Mouse (Mus musculus) CD8-positive naive resting alpha-beta T cell, adult 2 months (primary cell): ENCODE results near the gene Zfp277.

Experiments used
- DNase-seq, 2 experiments: peaks; one replicate each; pipeline ENCODE4 v3.0.0; 2022; ENCODE audit warnings: low read depth in 2 of 2, low spot score in 2 of 2

Zfp277 gene

DNA sequence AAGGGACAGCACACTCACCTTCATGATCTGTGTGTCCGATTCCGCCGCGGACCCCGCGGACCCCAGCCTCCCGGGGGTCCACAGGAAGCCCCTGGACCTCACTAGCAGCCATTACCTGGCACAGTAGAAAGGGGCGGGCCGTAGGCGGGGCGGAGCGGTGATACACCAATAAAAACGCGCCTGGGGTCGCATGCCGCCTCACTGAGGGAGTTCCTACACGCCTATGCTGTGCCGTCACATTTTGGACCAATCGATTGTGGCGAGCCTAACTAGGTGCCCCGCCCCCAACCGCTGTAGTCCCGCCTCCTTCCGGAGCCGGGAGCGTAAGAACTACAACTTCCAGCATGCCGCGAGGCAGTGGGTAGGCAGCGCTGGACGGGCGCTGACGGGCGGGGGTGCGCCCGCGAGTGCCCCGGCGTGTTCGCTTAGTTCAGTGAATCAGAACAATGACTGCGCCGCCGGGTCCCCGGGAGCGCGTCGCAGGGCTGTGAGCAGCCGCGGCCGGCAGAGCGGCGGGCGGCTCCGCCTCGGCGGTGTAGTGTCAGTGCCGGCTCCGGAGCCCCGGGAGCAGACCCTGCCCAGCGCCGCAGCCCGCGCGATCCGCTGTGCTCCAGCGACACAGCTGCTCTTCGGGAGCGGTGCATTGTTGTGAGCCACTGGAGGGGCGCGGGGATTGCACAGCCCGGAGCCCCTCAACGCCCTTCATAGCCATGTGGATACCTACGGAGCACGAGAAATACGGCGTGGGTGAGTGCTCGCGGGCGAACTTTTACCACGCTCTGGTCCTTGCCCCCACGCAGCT, at the start of gene Zfp277, which contains the start of gene Dock4:
Gene Zfp277 (minus strand): TSS at position 255 of the 802 bp plus-strand sequence.
Gene Dock4 (plus strand): TSS at position 305 of the 802 bp plus-strand sequence.
- peak; percentile 98 to 99 for DNase-seq

DNA sequence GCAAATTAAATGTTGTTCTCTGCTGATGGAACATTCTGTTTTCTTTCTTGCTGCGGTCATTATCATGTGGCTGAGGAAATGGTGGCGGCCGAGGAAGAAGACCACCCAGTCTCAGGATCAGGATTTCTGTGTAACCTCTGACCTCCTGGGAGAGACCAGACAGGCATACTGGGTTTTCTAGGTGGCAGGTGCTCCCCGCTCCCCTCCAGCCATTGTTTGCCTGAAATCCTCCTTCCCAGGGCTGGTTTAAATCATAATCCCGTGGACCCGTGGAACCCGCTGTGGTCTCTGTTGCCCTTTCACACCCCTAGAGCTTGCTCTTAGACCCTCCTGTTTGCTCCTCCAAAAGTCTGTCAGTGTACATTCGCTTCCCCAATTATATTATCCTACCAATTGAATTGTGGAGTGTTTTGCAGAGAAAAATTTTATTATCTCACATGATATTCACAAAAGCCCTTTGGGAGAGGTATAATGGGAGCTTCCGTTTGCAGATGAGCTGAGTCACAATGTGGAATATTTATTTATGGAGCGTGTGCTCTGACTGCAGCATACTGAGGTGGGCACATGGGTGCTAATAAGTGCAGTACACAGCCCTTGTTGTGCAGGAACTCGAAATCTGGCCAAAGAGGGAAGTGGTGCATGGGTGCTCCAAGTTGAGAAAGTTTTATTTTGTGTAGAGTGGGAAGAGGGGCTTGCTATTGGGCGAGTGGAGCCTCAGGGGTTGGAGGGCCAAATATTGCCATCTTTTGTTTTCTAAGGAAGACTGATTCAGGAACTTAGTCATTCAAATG, 40.5 kb upstream of the Zfp277 start:
- no peak for DNase-seq

DNA sequence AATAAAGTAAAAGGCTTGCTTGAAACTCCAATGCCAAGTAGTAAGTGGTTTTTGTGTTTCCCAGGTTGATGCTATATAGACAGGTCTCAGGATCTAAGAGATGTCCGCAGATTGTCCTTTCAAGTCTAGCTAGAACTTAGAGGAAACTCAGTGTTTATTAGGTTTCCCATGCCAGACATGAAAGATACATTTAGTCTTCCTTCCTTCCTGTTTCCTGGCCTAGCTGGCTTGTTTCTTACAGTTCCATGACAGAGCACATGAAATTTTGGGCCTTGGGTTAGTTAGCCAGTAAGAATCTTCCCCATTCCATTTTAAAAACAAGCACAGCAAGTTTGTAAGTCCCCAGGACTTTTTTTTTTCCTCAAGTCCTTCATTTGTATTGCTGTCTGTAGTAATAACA, 39.5 kb upstream of the Zfp277 start:
- DNase-seq = no peak

DNA sequence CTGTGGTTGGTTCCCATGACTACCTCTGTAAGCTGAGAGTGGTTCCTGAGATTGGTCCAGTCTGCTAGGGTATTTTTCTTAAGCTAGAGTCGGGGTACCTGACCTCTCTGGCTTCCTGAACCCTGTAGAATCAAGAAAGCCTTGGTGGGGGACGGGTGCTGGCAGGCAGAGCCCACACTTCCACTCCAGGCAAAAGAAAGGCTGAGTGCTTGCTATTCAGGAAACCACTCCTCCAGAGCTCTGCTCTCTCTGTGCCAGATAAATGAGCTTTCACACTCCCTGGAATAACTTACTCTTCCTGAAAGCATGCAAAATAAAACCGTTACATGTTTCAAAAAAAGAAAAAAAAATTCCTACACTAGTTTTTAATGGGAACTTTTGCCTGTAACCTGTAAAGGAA, 38.5 kb upstream of the Zfp277 start:
- no peak for DNase-seq

GRCm38 (mm10) chr12:40477621-40478452, 32.1 kb upstream of the Zfp277 start:
- DNase-seq = no peak

DNA sequence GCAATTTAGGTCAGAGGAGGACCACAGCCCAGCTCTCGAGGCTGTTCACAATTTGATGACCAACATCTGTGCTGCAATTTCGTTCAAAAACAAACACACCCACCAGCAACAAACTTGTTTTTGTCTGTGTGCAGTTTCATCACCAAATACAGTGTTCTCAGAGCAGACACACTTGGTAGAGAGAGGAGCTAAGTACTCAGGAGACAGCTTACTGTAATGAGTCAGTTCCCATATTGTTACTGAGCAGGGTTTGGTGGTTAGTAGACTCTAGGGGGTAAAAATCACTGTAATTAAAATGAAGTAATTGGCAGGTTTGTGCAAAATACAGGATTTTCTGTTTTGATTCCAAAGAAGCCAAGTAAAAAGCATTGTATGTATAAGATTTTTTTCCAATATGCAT, 28.0 kb upstream of the Zfp277 start:
- DNase-seq = no peak

DNA sequence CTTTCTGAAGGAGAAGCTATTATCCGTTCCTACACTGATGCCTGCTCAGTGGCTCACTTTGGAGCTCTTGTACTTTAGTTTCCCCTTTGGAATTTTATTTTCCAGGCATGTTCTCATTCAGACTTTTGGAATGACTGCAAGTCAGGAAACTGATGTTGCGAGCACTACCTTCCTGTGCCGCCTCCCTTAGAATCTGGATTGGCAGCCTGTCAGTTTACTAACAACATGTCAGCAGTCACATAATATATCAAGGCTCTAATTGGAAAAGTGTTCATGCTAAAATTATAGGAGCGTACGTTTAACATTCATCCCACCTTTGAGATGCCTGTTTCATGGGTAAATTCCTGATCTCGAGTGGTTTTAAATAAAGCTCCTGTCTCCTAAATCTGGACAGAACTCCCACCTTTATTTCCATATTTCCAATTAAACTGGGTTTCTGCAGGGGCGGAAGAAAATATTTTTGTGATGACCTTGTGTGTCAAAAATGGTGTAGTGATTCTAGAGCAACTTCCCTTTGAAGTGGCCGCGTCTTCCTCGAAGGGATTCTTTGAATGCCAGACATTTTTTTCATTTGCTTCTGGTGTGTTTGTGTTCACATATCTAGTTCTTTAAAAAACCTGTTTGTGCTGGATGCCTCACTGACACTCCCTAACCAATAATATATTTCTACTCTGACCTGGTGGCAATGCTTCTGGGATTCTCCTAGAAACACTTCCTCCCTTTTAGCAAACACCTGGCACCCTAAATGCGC, 26.1 kb upstream of the Zfp277 start:
- DNase-seq = no peak

GRCm38 (mm10) chr12:40469009-40469408, 23.3 kb upstream of the Zfp277 start:
- DNase-seq = no peak

DNA sequence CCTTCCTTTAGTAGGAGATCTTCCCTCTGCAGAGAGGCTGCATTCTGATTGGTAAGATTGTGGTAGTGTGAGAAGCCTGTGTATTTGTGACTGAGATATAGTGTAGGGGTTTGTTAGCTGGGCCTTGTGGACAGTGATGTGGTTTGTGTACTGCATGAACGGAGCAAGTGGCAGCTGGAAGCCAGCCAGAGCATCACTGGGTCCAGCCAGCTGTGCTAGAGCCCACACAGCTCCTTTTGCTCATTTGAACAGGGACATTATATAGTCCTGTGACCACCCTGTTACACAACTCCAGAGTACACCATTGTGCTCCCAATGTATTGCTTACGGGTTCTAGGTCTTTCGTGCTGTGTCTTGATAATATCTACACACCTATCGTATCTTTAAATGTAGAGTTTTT, 22.5 kb upstream of the Zfp277 start:
- DNase-seq = no peak

DNA sequence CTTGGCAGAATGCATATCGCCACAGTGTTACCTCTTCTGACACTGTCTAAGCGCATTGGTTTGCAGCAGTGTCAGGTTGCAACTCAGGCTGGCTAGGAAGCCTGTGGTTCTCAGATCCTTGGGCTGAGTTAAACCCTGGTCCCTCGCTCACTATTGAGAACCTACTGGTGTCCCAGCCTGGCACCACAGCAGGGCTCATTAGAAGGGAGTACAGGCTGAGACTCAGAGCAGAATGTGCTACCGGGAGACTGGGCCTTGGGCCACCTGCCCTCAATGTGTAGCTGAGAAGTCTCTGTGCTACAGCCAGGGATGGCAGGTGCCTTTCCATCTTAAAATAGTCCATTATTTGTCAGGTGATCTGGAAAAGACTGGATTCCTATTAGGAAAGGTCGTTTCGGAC, 18.6 kb upstream of the Zfp277 start:
- DNase-seq = no peak

GRCm38 (mm10) chr12:40463828-40464227, 18.1 kb upstream of the Zfp277 start:
- no peak for DNase-seq

DNA sequence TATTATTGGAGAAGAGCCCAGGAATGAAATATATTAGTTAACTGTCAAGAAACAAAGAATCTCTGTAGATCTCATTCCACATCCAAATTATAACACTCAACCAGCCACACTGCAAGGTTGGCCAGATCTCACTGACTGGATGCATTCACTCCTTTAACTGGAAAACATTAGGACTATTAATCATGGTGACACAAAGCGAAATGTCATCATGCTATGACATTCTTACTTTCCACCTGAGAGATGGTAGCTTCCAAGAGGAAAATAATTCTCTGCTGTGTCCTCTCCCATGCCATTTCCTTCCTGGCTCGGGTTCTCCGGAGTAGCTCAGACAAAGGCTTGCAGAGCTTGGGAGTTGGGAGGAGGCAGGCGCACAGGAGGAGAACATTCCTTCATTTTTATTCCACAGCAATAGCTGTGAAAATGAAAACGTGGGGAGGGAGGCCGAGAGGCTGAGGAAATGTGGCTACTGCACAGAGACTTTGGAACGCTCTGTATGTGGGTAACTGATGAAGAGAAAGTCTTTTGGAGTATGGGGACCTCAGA, 17.1 kb upstream of the Zfp277 start:
- DNase-seq = no peak

- DNase-seq = no peak
Observed at GRCm38 (mm10) chr12:40459673-40460265, 14.1 kb upstream of the Zfp277 start.

- no peak for DNase-seq
Observed at GRCm38 (mm10) chr12:40458977-40459376, 13.3 kb upstream of the Zfp277 start.

GRCm38 (mm10) chr12:40456517-40456916, 10.8 kb upstream of the Zfp277 start:
- no peak for DNase-seq

DNA sequence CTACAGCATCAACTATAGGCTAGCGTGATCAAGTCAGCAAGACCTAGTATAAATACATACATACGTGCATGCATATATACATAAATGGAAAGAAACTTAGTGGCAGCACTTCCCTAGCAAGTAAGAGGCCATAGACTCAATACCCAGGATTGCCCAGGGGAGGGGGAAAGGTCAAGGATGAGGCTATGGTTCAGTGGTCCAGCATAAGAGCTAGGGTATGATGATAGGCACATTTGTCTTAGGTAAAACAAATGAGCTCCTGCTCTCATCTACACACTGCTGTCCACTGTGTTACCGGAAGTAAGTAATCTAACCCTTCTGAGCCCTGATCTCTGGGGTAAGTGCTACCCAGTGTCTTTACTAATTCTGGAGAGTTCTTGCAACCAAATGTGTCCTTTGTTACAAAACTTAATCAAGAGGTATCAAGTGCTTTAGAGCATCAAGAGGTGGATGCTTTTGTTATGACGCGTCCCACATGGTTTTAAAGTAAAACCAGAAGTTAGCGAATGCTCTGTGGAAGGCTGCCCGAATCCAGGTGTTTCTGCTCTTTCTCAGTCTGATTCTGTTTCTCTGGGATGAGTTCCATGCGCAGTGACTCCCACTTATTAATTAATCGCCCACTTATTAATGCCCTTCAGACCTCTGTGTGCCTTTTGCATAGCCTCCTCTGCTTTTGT, 3.6 kb upstream of the Zfp277 start:
- no peak for DNase-seq

DNA sequence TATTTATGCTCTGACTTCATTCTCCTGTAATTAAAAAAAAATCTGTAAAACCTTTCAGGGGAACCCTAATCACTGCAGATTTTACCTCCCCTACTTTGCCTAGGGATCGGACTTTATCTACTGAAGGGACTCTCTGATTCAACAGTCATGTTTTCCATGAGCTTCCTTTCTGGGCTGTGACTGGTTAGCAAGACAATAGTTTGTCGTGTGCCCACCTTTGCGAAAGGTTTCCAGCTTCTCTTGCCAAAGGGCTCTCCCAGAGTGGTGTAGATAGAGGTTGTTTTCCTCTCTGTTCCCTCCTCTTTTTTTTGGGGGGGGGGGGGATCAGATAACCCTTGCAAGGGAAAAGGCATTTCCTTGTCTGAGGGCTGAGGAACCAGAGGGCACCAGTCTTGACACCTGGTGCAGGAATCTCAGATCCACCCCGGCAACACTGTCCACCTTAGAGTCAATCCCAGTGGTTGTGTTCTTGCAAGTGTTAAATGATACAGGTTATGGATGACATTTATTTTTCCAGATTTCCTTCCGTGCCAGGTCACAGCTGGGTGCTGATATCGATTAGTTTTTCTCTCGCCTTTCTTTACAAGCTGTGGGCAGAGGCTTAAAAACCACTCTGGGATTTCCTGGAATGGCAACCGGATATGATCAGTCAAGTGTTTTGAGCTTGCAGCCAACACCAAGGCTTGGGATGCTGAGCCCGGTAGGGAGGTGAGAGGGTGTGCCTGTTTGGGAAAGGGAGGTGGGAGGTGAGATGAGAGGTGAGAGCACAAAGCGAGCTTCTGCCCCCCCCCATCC, 2.1 kb upstream of the Zfp277 start:
- DNase-seq = no peak

GRCm38 (mm10) chr12:40446450-40447381, 1.0 kb upstream of the Zfp277 start:
- peak; percentile 20 to 25 for DNase-seq
